In genomic region chr12:17553627-17554026, GRCm38 (mm10) we compare ENCODE assay signal across 12 mouse cellular contexts. TPM values are rescaled to one million over a fixed set of nuclear protein-coding genes. Genes with fewer than 3 reads are reported as not detected.
DNase-seq lines count a peak whose midpoint lies in the region; ATAC-seq and TF ChIP-seq lines count a peak whose summit lies in the region.
"Had no signal": no experiment of that assay in that cellular context is flagged by ENCODE, and none has a peak within 500 bp of the region (broad histone marks: within the 10 kb centered on the region; RNA-seq: fewer than 3 reads in every experiment).

No protein-coding gene starts in this region.

- H3K36me3 ChIP-seq in kidney, embryonic 16.5 days (ENCODE audit: insufficient read depth, low read length): peaks cover 27% of the 10 kb centered on the region
- H3K36me3 ChIP-seq in kidney, adult 2 months (ENCODE audit: control insufficient read depth, insufficient read depth, low read length): no peaks in the 10 kb centered on the region
- H3K36me3 ChIP-seq in lung, embryonic 14.5 days (ENCODE audit: insufficient read depth): peaks cover 34% of the 10 kb centered on the region
- H3K36me3 ChIP-seq in liver, embryonic 16.5 days (ENCODE audit: control insufficient read depth, insufficient read depth): peaks cover 28% of the 10 kb centered on the region

- TF ChIP-seq CTCF in kidney, adult 2 months (conservative IDR thresholded peaks at IDR 0.05; ENCODE audit: insufficient read depth, insufficient read length, low read depth, low read length): no peak
- TF ChIP-seq CTCF in lung, embryonic 14.5 days (IDR thresholded peaks at IDR 0.05; ENCODE audit: low read depth): no peak

- H3K4me2 ChIP-seq in kidney, embryonic 16.5 days (replicated peaks; ENCODE audit: low read depth, low read length): no peak overlapping the region
- no peak overlapping the region for H3K4me2 ChIP-seq in lung, embryonic 14.5 days
- no peak overlapping the region for H3K4me2 ChIP-seq in liver, embryonic 16.5 days (ENCODE audit: low read depth, low read length)
- H3K4me2 ChIP-seq: embryonic facial prominence, embryonic 12.5 days; forebrain, embryonic 15.5 days; heart, embryonic 13.5 days; hindbrain, embryonic 15.5 days had no signal

- ATAC-seq in kidney, embryonic 16.5 days (ENCODE audit: low FRiP score, low TSS enrichment): peak; percentile 28; the same call in 1 of the 2 replicates
- ATAC-seq in lung, embryonic 14.5 days (ENCODE audit: insufficient read depth): 0 out of 2 replicates have a peak, but pooled peaks have one; percentile 22
- ATAC-seq in liver, embryonic 16.5 days (ENCODE audit: low read depth): no peak

- peak; percentile 84 for DNase-seq in heart, adult 11 months
- DNase-seq in heart, adult 8-10 months (ENCODE audit: low spot score): no peak
- DNase-seq in kidney, adult 2 months: no peak
- no peak for DNase-seq in lung, embryonic 14.5 days
- no peak for DNase-seq in lung, postnatal 4 days
- no peak for DNase-seq in right cerebral cortex, adult 18-20 months

- no peak for TF ChIP-seq POLR2A in kidney, adult 2 months (IDR thresholded peaks at IDR 0.05; ENCODE audit: low read depth, low read length)

- no peak overlapping the region for H3K4me3 ChIP-seq in kidney, embryonic 16.5 days (ENCODE audit: low read length)
- no peak overlapping the region for H3K4me3 ChIP-seq in kidney, adult 2 months (ENCODE audit: insufficient read depth, low read depth, low read length)
- H3K4me3 ChIP-seq in lung, embryonic 14.5 days (ENCODE audit: low read depth, low read length): no peak overlapping the region
- H3K4me3 ChIP-seq in liver, embryonic 16.5 days (ENCODE audit: low read depth, low read length): no peak overlapping the region
- H3K4me3 ChIP-seq: embryonic facial prominence, embryonic 12.5 days; forebrain, embryonic 15.5 days; heart, embryonic 13.5 days; hindbrain, embryonic 15.5 days had no signal

- H3K4me1 ChIP-seq in kidney, embryonic 16.5 days (ENCODE audit: insufficient read depth, low read length): no peaks in the 10 kb centered on the region
- H3K4me1 ChIP-seq in kidney, adult 2 months (ENCODE audit: control insufficient read depth, insufficient read depth, low read length): 0 out of 2 replicates have a peak, but pooled peaks cover 2% of the 10 kb centered on the region
- no peaks in the 10 kb centered on the region for H3K4me1 ChIP-seq in lung, embryonic 14.5 days (ENCODE audit: insufficient read depth)
- H3K4me1 ChIP-seq in liver, embryonic 16.5 days (ENCODE audit: control insufficient read depth, low read depth, low read length): peaks cover 11% of the 10 kb centered on the region; the same call in 1 of the 2 replicates

- no peak overlapping the region for H3K9ac ChIP-seq in kidney, embryonic 16.5 days (replicated peaks; ENCODE audit: low read length)
- no peak overlapping the region for H3K9ac ChIP-seq in lung, embryonic 14.5 days
- H3K9ac ChIP-seq in liver, embryonic 16.5 days (ENCODE audit: low read depth, low read length): no peak overlapping the region
- H3K9ac ChIP-seq: embryonic facial prominence, embryonic 12.5 days; forebrain, embryonic 15.5 days; heart, embryonic 13.5 days; hindbrain, embryonic 15.5 days had no signal

- 74% methylated on average over 5 of the region's 5 CpGs for WGBS in kidney, embryonic 16.5 days
- WGBS in kidney, adult 2 months: 69% methylated on average over 5 of the region's 5 CpGs
- 69% methylated on average over 5 of the region's 5 CpGs for WGBS in lung, embryonic 14.5 days
- WGBS in liver, embryonic 16.5 days (ENCODE audit: insufficient replicate concordance): 77% methylated on average over 5 of the region's 5 CpGs

- no peaks in the 10 kb centered on the region for H3K27me3 ChIP-seq in kidney, embryonic 16.5 days (ENCODE audit: insufficient read depth, low read length)
- H3K27me3 ChIP-seq in kidney, adult 2 months (replicated peaks; ENCODE audit: control insufficient read depth, insufficient read depth, low read length): no peaks in the 10 kb centered on the region
- H3K27me3 ChIP-seq in lung, embryonic 14.5 days (ENCODE audit: insufficient read depth, low read length): no peaks in the 10 kb centered on the region
- no peaks in the 10 kb centered on the region for H3K27me3 ChIP-seq in liver, embryonic 16.5 days (ENCODE audit: control insufficient read depth, insufficient read depth, low read depth, low read length)
- H3K27me3 ChIP-seq: embryonic facial prominence, embryonic 12.5 days; forebrain, embryonic 15.5 days; heart, embryonic 13.5 days; hindbrain, embryonic 15.5 days had no signal

- H3K9me3 ChIP-seq in kidney, embryonic 16.5 days (ENCODE audit: low read length): 0 out of 2 replicates have a peak, but pooled peaks cover under 1% of the 10 kb centered on the region
- no peaks in the 10 kb centered on the region for H3K9me3 ChIP-seq in lung, embryonic 14.5 days (ENCODE audit: low read depth, low read length)
- H3K9me3 ChIP-seq in liver, embryonic 16.5 days (replicated peaks; ENCODE audit: control insufficient read depth, low read length): no peaks in the 10 kb centered on the region
- H3K9me3 ChIP-seq: embryonic facial prominence, embryonic 12.5 days; forebrain, embryonic 15.5 days; heart, embryonic 13.5 days; hindbrain, embryonic 15.5 days had no signal

- H3K27ac ChIP-seq in kidney, embryonic 16.5 days (ENCODE audit: low read length): no peak overlapping the region
- H3K27ac ChIP-seq in kidney, adult 2 months (ENCODE audit: insufficient read depth, low read depth, low read length): no peak overlapping the region
- H3K27ac ChIP-seq in lung, embryonic 14.5 days (ENCODE audit: low read depth): no peak overlapping the region
- H3K27ac ChIP-seq in liver, embryonic 16.5 days (ENCODE audit: low read length): peak overlapping the region; percentile 53
- H3K27ac ChIP-seq: embryonic facial prominence, embryonic 12.5 days; forebrain, embryonic 15.5 days; heart, embryonic 13.5 days; hindbrain, embryonic 15.5 days had no signal

RNA-seq across cellular contexts. Expression of gene Odc1, which starts 9.0 kb away (rescaled TPM):
- 10 to 100 TPM; 65.7 to 84.1 (median 79.2) TPM for total RNA-seq in heart, adult 8-10 months (2022)
- polyA plus RNA-seq in kidney, embryonic 16.5 days (2015; fragmentation: Nextera tagmentation; extraction: Ambion mirVana): 217 and 223 TPM in 2 replicates
- 373 and 427 TPM in 2 replicates for polyA plus RNA-seq in kidney, adult 2 months (2012; rRNA removed)
- polyA plus RNA-seq in lung, embryonic 14.5 days (2014; fragmentation: Nextera tagmentation; extraction: Ambion mirVana): 270 and 273 TPM in 2 replicates
- 301 and 303 TPM in 2 replicates for polyA plus RNA-seq in liver, embryonic 16.5 days (2015; fragmentation: Nextera tagmentation; extraction: Ambion mirVana)
